Mouse (Mus musculus) G1E (cell line): ENCODE results near the gene Tusc2.

ENCODE experiments used
- CTCF ChIP-seq: IDR thresholded peaks from 2 replicates; pipeline ENCODE4 v1.5.1; 2012; ENCODE audit warnings: low read depth, low read length, inconsistent platforms, mixed read lengths
- GATA1 ChIP-seq: IDR thresholded peaks from 2 replicates; pipeline ENCODE4 v1.6.1; 2012; ENCODE audit warnings: borderline replicate concordance, low read length, inconsistent platforms, mixed read lengths
- TAL1 ChIP-seq: conservative IDR thresholded peaks from 2 replicates; pipeline ENCODE4 v1.6.1; 2012; ENCODE audit warnings: low read depth, low read length, inconsistent platforms, mixed read lengths

- no peak for TF ChIP-seq CTCF
- TF ChIP-seq GATA1: no peak
- TF ChIP-seq TAL1: no peak
Measured at GRCm38 (mm10) chr9:107579023-107579900, 16.2 kb downstream of the Tusc2 start.
